Mouse (Mus musculus): ENCODE results near the gene Tas2r121. TPM values are rescaled to one million over a fixed set of nuclear protein-coding genes. Genes with fewer than 3 reads are reported as not detected.

The Tas2r121 gene
- polyA plus RNA-seq (2017; shearing (Covaris generic)), result not detected

DNA sequence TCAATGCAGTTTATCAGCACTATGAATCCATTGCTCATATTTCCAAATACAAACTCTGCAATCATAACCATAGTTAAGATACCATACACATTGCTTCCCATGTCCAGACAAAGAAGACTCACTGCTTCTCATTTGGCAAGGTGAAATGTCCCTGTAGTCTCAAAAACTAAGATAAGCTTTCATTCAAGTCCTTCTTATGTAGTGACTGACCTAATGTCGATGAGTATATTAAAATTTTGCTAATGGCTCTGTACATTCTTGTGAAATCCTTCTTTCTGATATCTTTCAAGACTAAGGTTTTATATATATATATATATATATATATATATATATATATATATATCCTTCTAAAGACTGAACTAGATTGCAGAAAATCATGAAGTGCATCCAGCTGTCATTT lies at the start of gene Tas2r121:
Tas2r121 (minus strand) TSS at position 101 of the 400 bp plus-strand sequence.

GRCm38 (mm10) chr6:132737935-132738334 lies 37.1 kb upstream of the Tas2r121 start, which contains the start of gene Tas2r115:
Tas2r115 (minus strand) TSS chr6:132738035.

GRCm38 (mm10) chr6:132711828-132712227 lies 11.0 kb upstream of the Tas2r121 start, which contains the start of gene Tas2r122:
Tas2r122 (minus strand) TSS chr6:132711928.

GRCm38 (mm10) chr6:132656653-132657052 lies 44.2 kb downstream of the Tas2r121 start, which contains the start of gene Tas2r120:
Tas2r120 (plus strand) TSS chr6:132656953.

DNA sequence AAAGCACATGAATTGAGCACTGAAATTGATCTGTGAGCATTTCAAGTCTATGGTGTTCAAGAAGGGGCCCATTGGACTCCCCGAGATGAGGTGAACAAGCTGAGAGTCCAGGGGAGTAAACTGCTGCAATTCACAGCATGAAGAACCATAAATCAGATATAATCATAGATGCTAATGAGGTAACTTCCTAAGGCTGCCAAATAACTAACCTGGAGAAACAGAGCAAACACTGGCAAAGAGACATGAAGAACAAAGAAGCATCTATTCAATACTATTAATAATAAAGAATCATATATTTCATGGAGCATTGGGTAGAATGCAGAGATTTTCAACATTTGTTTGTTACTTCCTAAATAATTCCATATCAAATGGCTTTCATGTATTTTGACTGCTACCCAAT lies 49.4 kb downstream of the Tas2r121 start, which contains the start of gene A630073D07Rik:
A630073D07Rik (minus strand) TSS at position 101 of the 400 bp plus-strand sequence.

Other genes starting within 250 kb of the Tas2r121 start
- gene Prh1, start 131.2 kb downstream of the Tas2r121 start, polyA plus RNA-seq (2017; shearing (Covaris generic)), result not detected
- gene Prp2, start 105.1 kb downstream of the Tas2r121 start, polyA plus RNA-seq (2017; shearing (Covaris generic)), result not detected
- not detected for gene A630073D07Rik, start 49.5 kb downstream of the Tas2r121 start, polyA plus RNA-seq (2017; shearing (Covaris generic))
- not detected for gene Tas2r120, start 44.1 kb downstream of the Tas2r121 start, polyA plus RNA-seq (2017; shearing (Covaris generic))
- not detected for gene Tas2r122, start 10.9 kb upstream of the Tas2r121 start, polyA plus RNA-seq (2017; shearing (Covaris generic))
- not detected for gene Tas2r115, start 37.0 kb upstream of the Tas2r121 start, polyA plus RNA-seq (2017; shearing (Covaris generic))
- gene Tas2r124, start 53.7 kb upstream of the Tas2r121 start, polyA plus RNA-seq (2017; shearing (Covaris generic)), result not detected
- gene Tas2r102, start 61.1 kb upstream of the Tas2r121 start, polyA plus RNA-seq (2017; shearing (Covaris generic)), result not detected
- gene Tas2r136, start 77.2 kb upstream of the Tas2r121 start, polyA plus RNA-seq (2017; shearing (Covaris generic)), result not detected
- not detected for gene Tas2r117, start 101.8 kb upstream of the Tas2r121 start, polyA plus RNA-seq (2017; shearing (Covaris generic))
- not detected for gene Tas2r123, start 146.1 kb upstream of the Tas2r121 start, polyA plus RNA-seq (2017; shearing (Covaris generic))
- gene Tas2r116, start 154.4 kb upstream of the Tas2r121 start, polyA plus RNA-seq (2017; shearing (Covaris generic)), result not detected
- not detected for gene Tas2r110, start 167.0 kb upstream of the Tas2r121 start, polyA plus RNA-seq (2017; shearing (Covaris generic))
- gene Tas2r113, start 192.0 kb upstream of the Tas2r121 start, polyA plus RNA-seq (2017; shearing (Covaris generic)), result not detected
- not detected for gene Tas2r125, start 208.6 kb upstream of the Tas2r121 start, polyA plus RNA-seq (2017; shearing (Covaris generic))

Measured in activated CD4-positive, CD25-positive, alpha-beta regulatory T cell (primary cell).